Mouse (Mus musculus): ENCODE data around the gene Raver1.
"Not testable (repeated sequence)": the region's sequence is repeated elsewhere in the genome, so short reads cannot be mapped to it uniquely, and the experiment has no call there.

Raver1 gene

DNA sequence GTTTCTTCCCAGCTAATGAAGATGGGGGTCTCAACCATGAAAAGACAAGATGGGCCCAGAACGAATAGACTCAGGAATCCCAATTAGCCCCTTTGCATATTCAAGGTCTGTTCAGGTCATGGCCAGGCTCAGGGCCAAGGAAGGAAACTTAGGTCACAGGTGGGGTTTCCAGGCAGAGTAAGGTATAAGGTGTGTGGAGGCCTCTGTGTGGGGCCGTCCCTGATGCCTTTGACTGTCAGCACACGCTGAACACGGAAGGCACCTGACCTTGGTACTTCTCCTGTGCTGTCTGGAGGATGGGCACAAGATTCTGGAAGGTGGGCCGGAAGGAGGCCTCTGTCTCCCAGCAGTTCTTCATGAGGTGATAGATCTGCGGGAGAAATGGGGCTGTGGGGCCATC lies 13.0 kb upstream of the Raver1 start:
- no peak for DNase-seq

DNA sequence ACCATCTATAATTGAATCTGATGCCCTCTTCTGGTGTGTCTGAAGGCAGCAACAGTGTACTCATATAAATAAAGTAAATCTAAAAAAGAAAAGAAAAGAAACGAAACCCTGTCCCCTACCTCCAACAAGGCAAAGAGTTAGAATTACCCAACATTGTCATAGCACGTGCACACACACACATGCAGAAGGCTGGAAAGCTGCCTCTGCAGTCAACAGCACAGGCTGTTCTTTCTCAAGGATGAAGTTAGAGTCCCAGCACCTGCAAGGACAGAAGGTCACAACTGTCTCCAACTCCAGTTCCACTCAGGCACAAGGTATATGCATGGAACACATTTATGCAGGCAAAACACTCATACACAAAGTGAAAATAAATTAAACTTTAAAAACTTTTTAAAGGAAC lies 10.3 kb upstream of the Raver1 start:
- peak; percentile 15 for DNase-seq

- DNase-seq = no peak
Measured at GRCm38 (mm10) chr9:21100447-21101161, 8.8 kb upstream of the Raver1 start.

- no peak for DNase-seq
Measured at GRCm38 (mm10) chr9:21097793-21098192, 6.0 kb upstream of the Raver1 start.

- DNase-seq = no peak
Measured at GRCm38 (mm10) chr9:21095958-21096357, 4.2 kb upstream of the Raver1 start.

GRCm38 (mm10) chr9:21093423-21093822 lies 1.6 kb upstream of the Raver1 start:
- no peak for DNase-seq

- no peak for DNase-seq
Measured at GRCm38 (mm10) chr9:21090972-21091706, 669 bp downstream of the Raver1 start.

DNA sequence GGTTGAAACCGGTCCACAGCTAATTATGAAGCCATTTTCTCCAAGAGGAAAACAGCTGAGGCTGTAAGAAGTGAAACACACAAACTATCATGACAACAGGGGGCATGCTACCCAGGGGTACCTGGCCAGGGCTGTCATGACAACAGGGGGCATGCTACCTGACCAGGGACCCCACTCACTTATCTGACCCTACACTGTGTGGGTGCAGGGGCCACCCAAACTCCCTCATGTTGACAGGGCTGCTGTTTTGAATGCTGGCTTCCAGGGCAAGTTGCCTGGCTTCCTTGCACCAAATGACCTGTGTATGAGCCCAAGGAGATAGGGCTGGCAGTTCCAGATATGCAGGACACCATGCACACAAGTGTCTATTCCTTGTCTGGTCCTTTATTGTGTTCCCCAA lies 1.3 kb downstream of the Raver1 start:
- no peak for DNase-seq

GRCm38 (mm10) chr9:21083324-21083723 lies 8.5 kb downstream of the Raver1 start:
- DNase-seq = no peak

GRCm38 (mm10) chr9:21081127-21081526 lies 10.7 kb downstream of the Raver1 start:
- no peak for DNase-seq

DNA sequence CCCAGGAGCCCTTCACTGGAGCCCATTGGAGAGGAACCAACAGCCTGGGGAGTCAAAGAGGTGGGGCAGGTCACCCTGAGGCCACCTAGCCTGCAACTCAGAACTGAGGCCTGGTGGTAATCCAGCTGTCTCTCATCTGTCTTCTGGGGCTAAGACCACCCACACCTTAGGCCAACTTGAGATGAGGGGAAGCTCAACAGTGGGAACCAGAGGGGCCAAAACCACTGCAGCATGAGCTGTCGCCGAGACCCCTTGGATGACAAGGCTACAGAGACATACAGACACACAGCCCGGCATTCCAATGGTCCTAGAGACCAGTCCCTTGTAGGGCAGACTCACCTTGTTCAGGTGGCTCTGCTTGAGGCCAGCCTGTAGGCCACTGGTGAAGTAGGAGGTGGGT lies 16.2 kb downstream of the Raver1 start:
- DNase-seq = no peak

- no peak for DNase-seq
Measured at GRCm38 (mm10) chr9:21074173-21074572, 17.6 kb downstream of the Raver1 start.

- DNase-seq = peak; percentile 94
Measured at GRCm38 (mm10) chr9:21073044-21073840, 18.6 kb downstream of the Raver1 start, which contains the start of the genes Gm49373 and Fdx1l. Gene Gm49373 (minus strand): TSS chr9:21073096. Gene Fdx1l (minus strand): TSS chr9:21073614.

- DNase-seq = no peak
Measured at GRCm38 (mm10) chr9:21072641-21073040, 19.2 kb downstream of the Raver1 start.

GRCm38 (mm10) chr9:21067006-21067684 lies 24.7 kb downstream of the Raver1 start, which contains the start of gene Zglp1:
Gene Zglp1 (minus strand): TSS chr9:21067093.
- DNase-seq = no peak

GRCm38 (mm10) chr9:21062928-21063327 lies 28.9 kb downstream of the Raver1 start:
- DNase-seq = no peak

- DNase-seq = no peak
Measured at GRCm38 (mm10) chr9:21051578-21051977, 40.2 kb downstream of the Raver1 start.

DNA sequence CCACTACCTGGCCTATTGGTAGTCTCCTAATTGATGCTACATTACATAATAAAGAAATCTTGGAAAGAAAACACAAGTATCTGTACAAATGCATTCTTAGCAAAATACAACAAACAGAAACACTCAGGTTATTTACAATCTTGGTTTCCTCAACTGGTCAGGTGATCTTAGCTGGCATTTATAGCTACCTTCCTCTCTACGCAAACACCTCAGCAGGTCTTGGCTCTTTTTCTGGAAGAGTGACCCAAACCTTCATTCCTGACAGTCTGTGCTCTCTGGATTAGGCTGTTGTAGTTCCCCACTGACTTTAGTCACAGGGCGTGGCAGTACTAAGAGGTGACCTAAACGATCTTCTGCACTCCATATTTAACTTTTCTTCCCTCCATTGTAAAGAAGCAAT lies 46.6 kb downstream of the Raver1 start:
- no peak for DNase-seq

GRCm38 (mm10) chr9:21044785-21045184 lies 47.0 kb downstream of the Raver1 start:
- DNase-seq = not testable (repeated sequence)

- DNase-seq = no peak
Measured at GRCm38 (mm10) chr9:21043563-21043962, 48.2 kb downstream of the Raver1 start.

- DNase-seq = no peak
Measured at GRCm38 (mm10) chr9:21041308-21041707, 50.5 kb downstream of the Raver1 start.

DNA sequence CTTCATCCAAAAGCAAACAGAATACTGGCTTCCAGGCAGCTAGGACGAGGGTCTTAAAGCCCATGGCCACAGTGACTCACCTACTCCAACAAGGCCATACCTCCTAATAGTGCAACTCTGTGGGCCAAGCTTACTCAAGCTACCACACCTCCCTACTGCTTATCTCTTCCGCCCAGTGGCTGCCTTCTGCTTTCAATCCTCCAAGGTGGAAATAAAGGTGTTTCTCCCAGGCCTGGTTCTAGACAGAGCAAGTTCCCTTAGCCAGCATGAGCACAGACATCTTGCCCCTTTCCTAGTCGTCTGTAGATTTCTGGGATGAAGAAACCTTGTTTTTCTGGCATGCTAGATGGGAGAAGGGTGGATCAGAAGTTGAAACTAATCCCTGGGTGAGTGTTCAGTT lies 52.0 kb downstream of the Raver1 start:
- DNase-seq = no peak

GRCm38 (mm10) chr9:21037481-21037891 lies 54.3 kb downstream of the Raver1 start:
- DNase-seq = peak; percentile 67

Measured in kidney, postnatal 14 days (tissue).